Mouse (Mus musculus) neural tube, embryonic 11.5 days (tissue): Measurements from ENCODE around the gene Myt1l. TPM values are rescaled to one million over a fixed set of nuclear protein-coding genes. Genes with fewer than 3 reads are reported as not detected.

Experiments used
- ATAC-seq: fragments of 200-750 bp; cut with Nextera tagmentation; 2 replicates; pipeline ENCODE4 v1.8.0; 2017; ENCODE audit warnings: moderate number of reproducible peaks, mild to moderate bottlenecking, moderate TSS enrichment, moderate library complexity; ENCODE audit not compliant: insufficient read depth, low FRiP score, low TSS enrichment
- DNase-seq: peaks from one replicate; pipeline ENCODE4 v3.0.0-alpha.2; 2015; ENCODE audit warnings: low spot score
- H3K27ac ChIP-seq: fragments of 300-500 bp; sonication (generic); 2 replicates; pipeline ENCODE4 v1.5.1; 2014; ENCODE audit warnings: low read depth, mild to moderate bottlenecking, low read length
- H3K27me3 ChIP-seq: fragments of 300-500 bp; sonication (generic); 2 replicates; pipeline ENCODE4 v1.6.1; 2014; ENCODE audit warnings: mild to moderate bottlenecking, low read length, mixed read lengths; ENCODE audit not compliant: control insufficient read depth, insufficient read depth
- H3K36me3 ChIP-seq: fragments of 300-500 bp; sonication (generic); 2 replicates; pipeline ENCODE4 v1.6.1; 2014; ENCODE audit warnings: mild to moderate bottlenecking, low read length, moderate library complexity, mixed read lengths; ENCODE audit not compliant: control insufficient read depth, insufficient read depth
- H3K4me1 ChIP-seq: fragments of 300-500 bp; sonication (generic); 2 replicates; pipeline ENCODE4 v1.6.1; 2014; ENCODE audit warnings: low read length, mixed read lengths; ENCODE audit not compliant: control insufficient read depth, insufficient read depth
- H3K4me2 ChIP-seq: fragments of 300-500 bp; sonication (generic); 2 replicates; pipeline ENCODE4 v1.6.1; 2014; ENCODE audit warnings: low read depth, mild to moderate bottlenecking, moderate library complexity
- H3K4me3 ChIP-seq: fragments of 300-500 bp; sonication (generic); 2 replicates; pipeline ENCODE4 v1.5.1; 2014; ENCODE audit warnings: low read depth, low read length
- H3K9ac ChIP-seq: fragments of 300-500 bp; sonication (generic); 2 replicates; pipeline ENCODE4 v1.6.1; 2014; ENCODE audit warnings: mild to moderate bottlenecking, low read length
- H3K9me3 ChIP-seq: fragments of 300-500 bp; sonication (generic); 2 replicates; pipeline ENCODE4 v1.6.1; 2016; ENCODE audit warnings: low read length; ENCODE audit not compliant: control insufficient read depth
- WGBS: fragments of 180-500 bp; shearing (Covaris S2); extraction: QIAGEN DNeasy Blood & Tissue Kit; methylation state at CpG from one replicate; pipeline ENCODE4 v1.1.7; 2014; 5-methylcytosine and 5-hydroxymethylcytosine counted together
- polyA plus RNA-seq: library from polyadenylated mRNA; unstranded; fragments of >200 nt; fragmentation: Nextera tagmentation; extraction: Ambion mirVana; gene quantifications from 2 replicates; pipeline ENCODE4 v1.2.1, GENCODE M21; 2014

Gene Myt1l
- polyA plus RNA-seq, 1 experiment from 2014 or later = 23.8 TPM

GRCm38 (mm10) chr12:29555718-29556117, 27.5 kb downstream of the Myt1l start:
- Histone ChIP-seq H3K4me1 (no peaks in the 10 kb centered on the region), H3K36me3 (no peaks in the 10 kb centered on the region), H3K4me2 (no peak overlapping the region), H3K4me3 (no peak overlapping the region), H3K9me3 (no peaks in the 10 kb centered on the region), H3K27ac (no peak overlapping the region), H3K27me3 (no peaks in the 10 kb centered on the region), H3K9ac (no peak overlapping the region)
- no peak for DNase-seq
- no peak for ATAC-seq
- WGBS = 85% methylated on average over 4 of the region's 4 CpGs

- DNase-seq (no peak), ATAC-seq (no peak)
- no peaks in the 10 kb centered on the region for H3K4me1 ChIP-seq
- no peak overlapping the region for H3K9ac ChIP-seq
- H3K27me3 ChIP-seq = no peaks in the 10 kb centered on the region
- no peak overlapping the region for H3K27ac ChIP-seq
- H3K36me3 ChIP-seq = no peaks in the 10 kb centered on the region
- H3K4me2 ChIP-seq = no peak overlapping the region
- 54% methylated on average over 3 of the region's 3 CpGs for WGBS
- no peak overlapping the region for H3K4me3 ChIP-seq
- H3K9me3 ChIP-seq = no peaks in the 10 kb centered on the region
Measured at GRCm38 (mm10) chr12:29556408-29556807, 28.2 kb downstream of the Myt1l start.

GRCm38 (mm10) chr12:29556901-29557300, 28.7 kb downstream of the Myt1l start:
- no peak overlapping the region for H3K27ac ChIP-seq
- DNase-seq (no peak), ATAC-seq (no peak)
- H3K36me3 ChIP-seq = no peaks in the 10 kb centered on the region
- no peaks in the 10 kb centered on the region for H3K9me3 ChIP-seq
- no peak overlapping the region for H3K9ac ChIP-seq
- no peaks in the 10 kb centered on the region for H3K4me1 ChIP-seq
- WGBS = 60% methylated on average over 6 of the region's 6 CpGs
- H3K4me2 ChIP-seq = no peak overlapping the region
- H3K4me3 ChIP-seq = no peak overlapping the region
- H3K27me3 ChIP-seq = no peaks in the 10 kb centered on the region

GRCm38 (mm10) chr12:29559769-29560168, 31.6 kb downstream of the Myt1l start:
- ATAC-seq = no peak
- no peak overlapping the region for H3K27ac ChIP-seq
- H3K27me3 ChIP-seq = no peaks in the 10 kb centered on the region
- no peak for DNase-seq
- H3K9ac ChIP-seq = no peak overlapping the region
- 84% methylated on average over 5 of the region's 5 CpGs for WGBS
- H3K4me1 ChIP-seq = no peaks in the 10 kb centered on the region
- no peaks in the 10 kb centered on the region for H3K36me3 ChIP-seq
- no peak overlapping the region for H3K4me2 ChIP-seq
- no peaks in the 10 kb centered on the region for H3K9me3 ChIP-seq
- H3K4me3 ChIP-seq = no peak overlapping the region

- DNase-seq = no peak
Measured at GRCm38 (mm10) chr12:29561222-29561621, 33.0 kb downstream of the Myt1l start.

GRCm38 (mm10) chr12:29569311-29569710, 41.1 kb downstream of the Myt1l start:
- no peak for ATAC-seq
- H3K9ac ChIP-seq = no peak overlapping the region
- no peaks in the 10 kb centered on the region for H3K9me3 ChIP-seq
- no peak overlapping the region for H3K27ac ChIP-seq
- no peaks in the 10 kb centered on the region for H3K27me3 ChIP-seq
- 83% methylated on average over 7 of the region's 7 CpGs for WGBS
- no peaks in the 10 kb centered on the region for H3K4me1 ChIP-seq
- no peak overlapping the region for H3K4me3 ChIP-seq
- H3K36me3 ChIP-seq = no peaks in the 10 kb centered on the region
- H3K4me2 ChIP-seq = no peak overlapping the region
- no peak for DNase-seq

More at GRCm38 (mm10) chr12:29561222-29561621, 33.0 kb downstream of the Myt1l start:
- Histone ChIP-seq H3K36me3 (no peaks in the 10 kb centered on the region), H3K27me3 (no peaks in the 10 kb centered on the region), H3K4me2 (no peak overlapping the region), H3K4me3 (no peak overlapping the region), H3K9ac (no peak overlapping the region), H3K9me3 (no peaks in the 10 kb centered on the region), H3K27ac (no peak overlapping the region), H3K4me1 (no peaks in the 10 kb centered on the region)
- WGBS = 89% methylated on average over 2 of the region's 2 CpGs
- ATAC-seq = no peak

- 90% methylated on average over 6 of the region's 6 CpGs for WGBS
- Histone ChIP-seq H3K36me3 (no peaks in the 10 kb centered on the region), H3K27ac (no peak overlapping the region), H3K9me3 (no peaks in the 10 kb centered on the region), H3K4me1 (no peaks in the 10 kb centered on the region), H3K4me2 (no peak overlapping the region), H3K9ac (no peak overlapping the region), H3K4me3 (no peak overlapping the region), H3K27me3 (no peaks in the 10 kb centered on the region)
- DNase-seq (no peak), ATAC-seq (no peak)
Measured at GRCm38 (mm10) chr12:29570351-29570750, 42.2 kb downstream of the Myt1l start.

GRCm38 (mm10) chr12:29571613-29572012, 43.4 kb downstream of the Myt1l start:
- Histone ChIP-seq H3K36me3 (no peaks in the 10 kb centered on the region), H3K9ac (no peak overlapping the region), H3K9me3 (no peaks in the 10 kb centered on the region), H3K27ac (no peak overlapping the region), H3K4me2 (no peak overlapping the region), H3K4me3 (no peak overlapping the region), H3K27me3 (no peaks in the 10 kb centered on the region), H3K4me1 (no peaks in the 10 kb centered on the region)
- 86% methylated on average over 5 of the region's 5 CpGs for WGBS
- no peak for DNase-seq
- ATAC-seq = no peak

- Histone ChIP-seq H3K36me3 (no peaks in the 10 kb centered on the region), H3K27ac (no peak overlapping the region), H3K9me3 (no peaks in the 10 kb centered on the region; the same call in 1 of the 2 replicates), H3K9ac (no peak overlapping the region), H3K4me2 (no peak overlapping the region), H3K27me3 (no peaks in the 10 kb centered on the region), H3K4me1 (no peaks in the 10 kb centered on the region), H3K4me3 (no peak overlapping the region)
- ATAC-seq = no peak
- 100% methylated on average over 1 of the region's 1 CpGs for WGBS
- DNase-seq = no peak
Measured at GRCm38 (mm10) chr12:29593787-29594186, 65.6 kb downstream of the Myt1l start.
